Mouse (Mus musculus) midbrain, embryonic 14.5 days (tissue): Measurements from ENCODE around the gene Serpina3m. TPM values are rescaled to one million over a fixed set of nuclear protein-coding genes. Genes with fewer than 3 reads are reported as not detected.
"Not testable (repeated sequence)": the region's sequence is repeated elsewhere in the genome, so short reads cannot be mapped to it uniquely, and the experiment has no call there.

Experiments
- ATAC-seq: fragments of 200-750 bp; cut with Nextera tagmentation; 2 replicates; pipeline ENCODE4 v1.8.0; 2017; ENCODE audit warnings: moderate number of reproducible peaks, moderate library complexity; ENCODE audit not compliant: low FRiP score, low TSS enrichment
- DNase-seq: peaks from one replicate; pipeline ENCODE4 v3.0.0-alpha.2; 2015
- H3K27ac ChIP-seq: fragments of 300-500 bp; sonication (generic); replicated peaks from 2 replicates; pipeline ENCODE4 v1.5.1; 2014; ENCODE audit warnings: mild to moderate bottlenecking, low read depth, low read length, moderate library complexity
- H3K27me3 ChIP-seq: fragments of 300-500 bp; sonication (generic); 2 replicates; pipeline ENCODE4 v1.6.1; 2014; ENCODE audit warnings: low read length, control low read depth, mixed read lengths; ENCODE audit not compliant: control insufficient read depth, insufficient read depth
- H3K36me3 ChIP-seq: fragments of 300-500 bp; sonication (generic); 2 replicates; pipeline ENCODE4 v1.6.1; 2014; ENCODE audit warnings: low read length, control low read depth; ENCODE audit not compliant: control insufficient read depth, insufficient read depth
- H3K4me1 ChIP-seq: fragments of 300-500 bp; sonication (generic); 2 replicates; pipeline ENCODE4 v1.6.1; 2014; ENCODE audit warnings: mild to moderate bottlenecking, antibody characterized with exemption, low read length, control low read depth; ENCODE audit not compliant: control insufficient read depth, insufficient read depth
- H3K4me2 ChIP-seq: fragments of 300-500 bp; sonication (generic); 2 replicates; pipeline ENCODE4 v1.6.1; 2014; ENCODE audit warnings: mild to moderate bottlenecking, low read length, moderate library complexity
- H3K4me3 ChIP-seq: fragments of 300-500 bp; sonication (generic); replicated peaks from 2 replicates; pipeline ENCODE4 v1.5.1; 2014; ENCODE audit warnings: low read depth, low read length
- H3K9ac ChIP-seq: fragments of 300-500 bp; sonication (generic); replicated peaks from 2 replicates; pipeline ENCODE4 v1.6.1; 2014; ENCODE audit warnings: mild to moderate bottlenecking, low read length, moderate library complexity
- H3K9me3 ChIP-seq: fragments of 300-500 bp; sonication (generic); 2 replicates; pipeline ENCODE4 v1.6.1; 2016; ENCODE audit warnings: low read length, control low read depth, mixed read lengths; ENCODE audit not compliant: control insufficient read depth
- WGBS: fragments of 180-500 bp; shearing (Covaris S2); extraction: QIAGEN DNeasy Blood & Tissue Kit; methylation state at CpG from one replicate; pipeline ENCODE4 v1.1.7; 2014; 5-methylcytosine and 5-hydroxymethylcytosine counted together
- polyA plus RNA-seq: library from polyadenylated mRNA; unstranded; fragments of >200 nt; fragmentation: Nextera tagmentation; extraction: Ambion mirVana; gene quantifications from 2 replicates; pipeline ENCODE4 v1.2.1, GENCODE M21; 2014

Serpina3m gene
- polyA plus RNA-seq, 1 experiment from 2014 or later: not detected

GRCm38 (mm10) chr12:104378351-104378750 is 40.1 kb downstream of the Serpina3m start:
- ATAC-seq, H3K9me3 ChIP-seq, H3K9ac ChIP-seq, H3K27me3 ChIP-seq, H3K27ac ChIP-seq, H3K4me1 ChIP-seq, H3K36me3 ChIP-seq, H3K4me3 ChIP-seq, H3K4me2 ChIP-seq, DNase-seq: not testable (repeated sequence)
- 87% methylated on average over 2 of the region's 2 CpGs for WGBS

- DNase-seq, H3K4me1 ChIP-seq, H3K4me2 ChIP-seq, H3K4me3 ChIP-seq, H3K27ac ChIP-seq, H3K9ac ChIP-seq, H3K9me3 ChIP-seq, ATAC-seq, H3K27me3 ChIP-seq, H3K36me3 ChIP-seq: not testable (repeated sequence)
- 43% methylated on average over 5 of the region's 5 CpGs for WGBS
These were observed 40.5 kb downstream of the Serpina3m start for GRCm38 (mm10) chr12:104378815-104379214.

DNA sequence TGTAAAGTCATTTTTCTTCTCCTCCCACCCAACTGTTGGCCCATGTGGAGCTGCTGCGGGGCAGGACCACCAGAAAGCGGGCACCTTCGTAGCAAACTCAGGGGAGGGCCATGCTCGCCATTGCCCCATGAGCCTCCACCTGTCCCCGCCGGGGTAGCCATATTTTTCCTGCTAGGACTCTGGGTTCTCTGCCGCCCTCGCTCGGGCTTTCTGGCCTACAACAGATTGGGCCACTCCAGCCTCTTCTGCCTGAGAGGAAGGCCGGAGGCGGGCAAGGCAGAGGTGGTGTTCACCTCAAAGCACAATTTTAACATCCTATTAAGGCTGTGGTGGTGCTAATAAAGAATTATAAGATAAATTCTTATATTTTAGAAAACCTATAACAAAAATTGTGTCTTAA is 41.6 kb downstream of the Serpina3m start:
- no peaks in the 10 kb centered on the region for H3K4me1 ChIP-seq
- no peaks in the 10 kb centered on the region for H3K36me3 ChIP-seq
- DNase-seq: no peak
- H3K9ac ChIP-seq: no peak overlapping the region
- H3K27me3 ChIP-seq: no peaks in the 10 kb centered on the region
- ATAC-seq: no peak
- no peak overlapping the region for H3K4me2 ChIP-seq
- H3K27ac ChIP-seq: no peak overlapping the region
- H3K4me3 ChIP-seq: no peak overlapping the region
- no peaks in the 10 kb centered on the region for H3K9me3 ChIP-seq
- WGBS: 96% methylated on average over 11 of the region's 11 CpGs

- not testable (repeated sequence) for H3K4me3 ChIP-seq, H3K9ac ChIP-seq, DNase-seq, H3K9me3 ChIP-seq, H3K27me3 ChIP-seq, H3K4me1 ChIP-seq, H3K4me2 ChIP-seq, H3K27ac ChIP-seq, H3K36me3 ChIP-seq, ATAC-seq
- 91% methylated on average over 8 of the region's 8 CpGs for WGBS
These were observed 42.9 kb downstream of the Serpina3m start for GRCm38 (mm10) chr12:104381071-104381604.

DNA sequence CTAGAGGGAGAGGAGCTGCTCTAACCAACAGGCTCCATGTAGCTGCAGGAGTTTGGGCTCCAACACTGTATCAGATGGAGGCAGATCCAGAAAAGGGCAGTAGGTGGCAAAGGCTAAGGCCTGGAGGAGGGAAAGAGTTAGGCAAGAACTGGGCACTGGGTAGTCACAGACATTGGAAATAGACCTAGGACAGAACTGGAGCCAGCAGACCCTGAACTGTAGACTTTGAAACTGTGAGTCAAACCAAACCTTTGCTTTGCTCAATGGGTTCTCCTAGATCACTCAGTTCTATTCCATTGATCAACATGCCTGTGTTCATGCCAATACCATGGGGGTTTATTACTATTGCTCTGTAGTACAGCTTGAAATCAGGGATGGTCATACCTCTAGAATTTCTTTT is 47.7 kb downstream of the Serpina3m start:
- not testable (repeated sequence) for H3K9ac ChIP-seq, H3K27ac ChIP-seq, H3K4me2 ChIP-seq, H3K4me1 ChIP-seq, DNase-seq, H3K36me3 ChIP-seq, H3K27me3 ChIP-seq, H3K9me3 ChIP-seq, H3K4me3 ChIP-seq, ATAC-seq

DNA sequence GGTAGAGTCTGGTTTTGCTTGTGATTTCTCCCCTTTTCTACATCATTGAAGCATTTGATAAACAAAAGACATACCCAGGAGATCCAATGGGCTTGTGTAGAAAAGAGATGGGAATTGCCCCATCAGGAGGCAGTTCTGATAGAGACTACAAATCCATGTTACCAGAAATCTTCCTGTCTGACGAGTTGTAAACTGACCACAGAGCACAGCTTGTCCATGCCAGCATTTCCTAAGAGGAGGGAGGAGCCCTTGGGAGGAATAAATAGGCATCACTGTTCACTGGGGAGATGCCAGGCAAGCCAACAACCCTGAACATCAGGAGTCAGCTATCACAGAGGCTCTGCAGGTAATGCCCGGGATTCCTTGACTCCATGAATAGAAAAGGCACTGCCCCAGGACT is 48.6 kb downstream of the Serpina3m start:
- H3K9ac ChIP-seq, H3K4me1 ChIP-seq, H3K27ac ChIP-seq, ATAC-seq, H3K27me3 ChIP-seq, H3K36me3 ChIP-seq, H3K4me3 ChIP-seq, DNase-seq, H3K9me3 ChIP-seq, H3K4me2 ChIP-seq: not testable (repeated sequence)
- WGBS: 63% methylated on average over 2 of the region's 2 CpGs

DNA sequence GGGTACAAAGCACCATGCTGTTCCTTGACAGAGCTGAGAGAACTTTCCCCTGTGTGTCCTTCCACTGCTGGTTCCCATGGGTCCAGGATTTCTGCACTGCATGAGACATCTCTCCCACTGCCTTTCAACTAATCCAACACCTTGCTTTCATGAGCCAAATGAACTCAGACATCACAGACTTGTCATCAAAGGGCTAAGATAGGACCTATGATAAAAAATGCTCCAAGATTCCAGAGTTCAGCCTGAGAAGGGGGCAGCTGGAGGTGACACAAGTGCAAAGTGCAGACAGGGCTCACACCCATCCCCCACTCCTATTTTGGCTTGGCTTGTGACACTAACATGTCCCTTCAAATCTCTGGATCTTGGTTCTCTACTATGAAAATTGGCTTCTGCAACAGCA is 50.2 kb downstream of the Serpina3m start:
- ATAC-seq (no peak), DNase-seq (no peak)
- H3K4me2 ChIP-seq: no peak overlapping the region
- no peak overlapping the region for H3K9ac ChIP-seq
- no peaks in the 10 kb centered on the region for H3K9me3 ChIP-seq
- H3K4me1 ChIP-seq: no peaks in the 10 kb centered on the region
- H3K36me3 ChIP-seq: no peaks in the 10 kb centered on the region
- no peak overlapping the region for H3K27ac ChIP-seq
- H3K27me3 ChIP-seq: no peaks in the 10 kb centered on the region
- H3K4me3 ChIP-seq: no peak overlapping the region

DNA sequence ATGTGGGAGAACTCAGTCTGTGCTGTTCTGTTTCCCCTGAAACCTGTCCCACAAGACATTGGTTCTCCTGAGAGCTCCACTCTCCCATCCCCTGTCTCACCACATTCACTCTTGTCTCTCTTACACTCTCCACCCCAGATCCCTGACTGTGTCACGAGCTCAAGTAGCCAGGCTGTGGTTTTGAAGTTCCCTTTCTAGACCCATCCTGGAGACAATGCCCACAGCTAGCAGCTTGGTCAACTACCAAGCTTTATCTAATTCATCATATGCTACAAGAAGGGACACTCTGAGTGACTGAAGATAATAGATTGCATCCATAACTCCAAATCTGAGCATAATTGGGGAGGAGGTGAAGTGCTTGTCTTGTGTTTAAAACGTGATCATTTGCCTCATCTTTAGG is 52.8 kb downstream of the Serpina3m start:
- DNase-seq, H3K36me3 ChIP-seq, ATAC-seq, H3K27ac ChIP-seq, H3K27me3 ChIP-seq, H3K4me2 ChIP-seq, H3K4me3 ChIP-seq, H3K9me3 ChIP-seq, H3K9ac ChIP-seq, H3K4me1 ChIP-seq: not testable (repeated sequence)
- 60% methylated on average over 2 of the region's 2 CpGs for WGBS

- no peak for DNase-seq
- Histone ChIP-seq H3K9ac (no peak overlapping the region), H3K4me2 (no peak overlapping the region), H3K27me3 (no peaks in the 10 kb centered on the region), H3K4me3 (no peak overlapping the region), H3K9me3 (no peaks in the 10 kb centered on the region), H3K27ac (no peak overlapping the region), H3K36me3 (no peaks in the 10 kb centered on the region), H3K4me1 (no peaks in the 10 kb centered on the region)
- 87% methylated on average over 5 of the region's 5 CpGs for WGBS
- no peak for ATAC-seq
These were observed 65.7 kb downstream of the Serpina3m start for GRCm38 (mm10) chr12:104403968-104404367.
